Mouse (Mus musculus) small intestine, adult 2 months (tissue): ENCODE measurements around the gene Gm20403.

ENCODE experiments used
- CTCF ChIP-seq: fragments of 200-500 bp; IDR thresholded peaks from 2 replicates; pipeline ENCODE4 v1.5.1; 2012; ENCODE audit warnings: low read depth, mild to moderate bottlenecking, control low read depth, inconsistent platforms, low read length, moderate library complexity, mixed read lengths; ENCODE audit not compliant: insufficient replicate concordance, insufficient read length; ENCODE audit errors: extremely low read depth
- POLR2A ChIP-seq: fragments of 200-500 bp; IDR thresholded peaks from 2 replicates; pipeline ENCODE4 v1.6.1; 2012; ENCODE audit warnings: low read depth, mild to moderate bottlenecking, control low read depth, inconsistent platforms, low read length, moderate library complexity

DNA sequence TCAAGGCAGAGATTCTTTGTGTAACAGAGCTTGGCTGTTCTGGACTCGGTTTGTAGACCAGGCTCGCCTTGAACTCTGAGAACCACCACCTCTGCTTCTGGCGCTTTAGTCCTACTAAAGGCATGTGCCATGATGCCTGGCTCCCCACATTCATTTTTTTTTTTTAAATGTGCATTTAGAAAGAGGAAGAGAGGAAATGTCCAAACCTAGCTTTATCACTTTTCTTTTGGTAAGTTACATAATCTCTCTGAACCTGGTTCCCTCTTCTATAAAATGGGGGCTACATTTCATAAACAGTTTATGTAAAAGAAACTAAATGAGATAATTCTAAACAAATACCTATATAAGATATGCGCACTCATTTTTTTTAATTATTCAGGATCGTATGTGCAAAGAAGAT, 5.4 kb downstream of the Gm20403 start:
- no peak for TF ChIP-seq POLR2A
- no peak for TF ChIP-seq CTCF
